Mouse (Mus musculus) cerebellum, postnatal 25 days (tissue): Measurements from ENCODE around the gene Aasdh.

ENCODE experiments used
- DNase-seq, 2 experiments: peaks; one replicate each; pipeline ENCODE4 v3.0.0; 2021; ENCODE audit warnings: mixed read lengths in 2 of 2

Aasdh gene

DNA sequence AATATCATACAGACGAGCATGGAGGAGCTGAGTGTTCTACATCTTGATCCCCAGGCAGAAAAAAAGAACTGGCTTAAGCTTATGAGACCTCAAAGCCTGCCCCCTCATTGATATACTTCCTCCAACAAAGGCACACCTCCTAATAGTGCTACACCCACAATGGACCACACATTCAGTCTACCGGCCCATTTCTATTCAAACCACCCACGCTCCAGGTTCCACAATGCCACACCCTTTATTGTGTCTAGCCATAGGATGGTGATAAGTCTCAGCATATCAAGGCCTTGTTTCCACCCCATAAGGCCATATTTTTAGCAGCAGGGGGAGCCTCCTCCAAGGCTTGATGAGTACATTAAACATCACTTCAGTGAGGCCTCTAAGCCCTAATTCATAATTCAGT lies 5.5 kb upstream of the Aasdh start:
- no peak for DNase-seq

DNA sequence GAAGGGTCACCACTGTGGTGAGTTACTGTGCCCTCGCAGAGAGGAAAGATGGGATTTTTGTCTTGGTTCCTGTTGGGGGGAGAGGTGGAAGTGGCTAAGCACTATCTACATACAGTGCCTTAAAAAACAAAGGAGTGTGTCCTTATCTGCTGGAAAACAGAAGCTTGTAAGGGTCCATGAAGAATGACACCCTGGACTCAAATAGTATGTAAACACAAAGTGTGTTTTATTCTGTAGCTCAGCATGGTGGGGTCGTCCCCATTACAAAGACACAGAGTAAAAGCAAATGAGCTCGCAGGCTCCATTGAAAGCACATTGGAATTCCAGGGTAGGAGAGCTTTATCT lies 813 bp upstream of the Aasdh start:
- no peak for DNase-seq

DNA sequence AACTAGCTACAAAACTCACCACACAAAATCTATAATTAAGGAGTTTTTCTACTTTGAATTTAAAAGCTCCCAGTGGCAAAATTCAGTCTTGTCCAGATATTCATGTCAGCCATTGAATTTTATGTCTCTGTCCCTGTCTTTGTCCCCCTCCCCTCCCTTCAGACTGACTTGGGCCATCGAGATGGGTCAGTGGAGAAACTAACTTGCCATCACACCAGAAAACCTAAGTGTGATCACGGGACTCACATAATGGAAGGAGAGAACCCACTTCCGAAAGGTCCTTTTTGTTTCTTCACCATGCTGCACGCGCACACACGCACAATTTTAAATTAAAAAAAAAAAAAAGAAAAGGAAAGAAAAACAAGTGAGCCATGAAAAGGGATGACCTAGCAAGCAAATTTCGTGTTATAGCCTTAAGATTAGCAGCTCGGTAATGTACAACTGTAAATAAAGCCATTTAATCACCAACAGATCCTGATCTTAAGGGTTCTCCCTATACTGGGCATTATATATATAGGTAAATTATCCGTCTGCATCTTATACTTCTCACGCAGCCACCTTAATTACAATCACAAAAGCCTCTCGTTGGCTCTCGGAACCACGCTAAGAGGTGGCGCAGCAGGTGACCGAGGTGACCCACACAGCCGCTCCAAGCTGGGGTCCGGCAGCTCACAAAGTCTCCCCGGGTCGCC lies 455 bp downstream of the Aasdh start:
- DNase-seq = peak; percentile 7 to 13

DNA sequence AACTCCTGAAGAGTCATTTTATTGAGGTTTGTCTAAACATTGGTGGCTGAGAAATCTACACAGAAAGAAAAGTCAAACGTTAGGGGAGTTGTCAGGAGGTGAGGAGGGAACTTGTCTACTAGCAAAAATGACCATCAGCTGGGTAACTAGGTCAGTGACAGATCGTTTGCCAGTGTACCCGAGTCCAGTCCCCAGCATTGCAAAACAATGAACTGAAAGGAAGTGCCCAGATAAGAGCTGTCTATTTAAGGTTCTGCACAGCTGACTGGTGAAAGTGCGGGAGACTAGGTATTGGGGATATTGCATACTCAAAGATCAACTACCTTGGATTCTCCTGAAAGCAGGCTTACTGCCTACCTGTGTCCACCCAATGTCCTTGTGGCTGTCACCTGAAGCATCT lies 3.2 kb downstream of the Aasdh start:
- no peak for DNase-seq

DNA sequence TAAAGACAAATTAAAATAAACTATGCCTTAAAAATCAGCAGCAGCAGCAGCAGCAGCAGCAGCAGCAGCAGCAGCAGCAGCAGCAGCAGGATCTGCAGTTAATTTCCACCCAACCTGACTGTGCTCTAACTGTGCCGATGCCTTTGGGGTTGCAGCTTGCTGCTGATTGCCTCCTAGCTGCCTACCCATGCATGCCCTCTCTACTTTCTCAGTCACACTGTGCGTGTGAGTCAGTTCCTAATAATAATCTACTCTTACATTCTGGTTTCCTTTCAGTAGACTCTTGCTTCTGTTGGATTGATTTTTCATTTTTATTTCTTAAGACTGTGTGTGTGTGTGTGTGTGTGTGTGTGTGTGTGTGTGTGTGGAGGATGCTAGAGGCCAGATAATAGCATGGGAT lies 12.2 kb downstream of the Aasdh start:
- no peak for DNase-seq

DNA sequence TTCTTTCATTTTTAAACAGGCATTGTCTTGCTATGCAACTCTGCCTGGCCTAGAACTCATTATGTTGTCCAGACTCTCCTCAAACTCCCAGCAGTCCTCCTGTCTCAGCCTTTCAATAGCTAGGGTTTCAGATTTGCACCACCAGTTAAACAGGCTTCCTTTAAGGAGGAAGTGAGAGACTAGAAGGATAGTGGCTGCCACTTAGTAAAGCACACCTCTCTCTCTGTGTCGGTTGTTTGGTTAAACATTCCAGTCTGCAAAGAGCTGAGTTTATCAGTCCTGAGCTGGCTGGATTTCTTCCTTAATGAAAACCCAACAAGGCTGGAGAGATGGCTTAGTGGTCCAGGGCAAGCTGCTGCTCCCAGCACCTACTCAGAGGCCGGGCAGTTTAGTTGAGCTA lies 12.7 kb downstream of the Aasdh start:
- no peak for DNase-seq

DNA sequence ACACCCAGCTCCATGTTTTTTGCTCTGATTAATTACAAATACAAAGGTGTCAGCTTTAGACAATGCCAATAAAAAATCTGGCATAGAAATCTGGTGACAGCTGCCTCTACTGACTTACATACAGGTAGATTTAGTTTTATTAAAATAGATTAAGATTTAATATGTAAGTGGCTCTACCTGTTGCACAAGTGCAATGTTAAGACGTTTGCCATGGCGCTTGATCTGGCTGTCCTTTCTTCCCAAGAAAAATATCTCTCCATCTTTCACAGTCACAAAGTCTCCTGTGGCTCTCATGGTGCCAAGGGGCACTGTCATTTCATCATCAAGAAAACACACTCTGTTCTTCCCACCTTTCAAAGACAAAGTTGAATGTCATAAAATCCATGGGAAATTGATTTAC lies 18.3 kb downstream of the Aasdh start:
- DNase-seq = no peak

DNA sequence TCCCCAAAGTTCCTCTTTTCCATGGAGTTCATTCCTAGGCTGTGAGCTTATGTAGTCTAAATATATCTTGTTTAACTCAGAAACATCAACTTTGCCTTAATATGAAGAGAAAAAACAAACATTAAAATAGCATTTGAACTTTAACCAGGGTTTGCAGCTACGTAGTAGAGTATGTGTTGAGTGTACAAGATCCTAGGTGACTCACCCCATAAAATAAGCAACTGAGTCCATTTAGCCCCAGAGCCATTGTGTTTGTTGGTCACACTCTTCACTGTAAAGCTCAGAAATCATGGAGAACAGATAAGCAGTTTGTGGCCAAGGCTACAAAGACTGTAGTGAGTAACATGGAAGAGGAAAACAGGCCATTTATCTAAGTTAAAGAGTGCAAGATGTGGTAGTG lies 21.2 kb downstream of the Aasdh start:
- no peak for DNase-seq

DNA sequence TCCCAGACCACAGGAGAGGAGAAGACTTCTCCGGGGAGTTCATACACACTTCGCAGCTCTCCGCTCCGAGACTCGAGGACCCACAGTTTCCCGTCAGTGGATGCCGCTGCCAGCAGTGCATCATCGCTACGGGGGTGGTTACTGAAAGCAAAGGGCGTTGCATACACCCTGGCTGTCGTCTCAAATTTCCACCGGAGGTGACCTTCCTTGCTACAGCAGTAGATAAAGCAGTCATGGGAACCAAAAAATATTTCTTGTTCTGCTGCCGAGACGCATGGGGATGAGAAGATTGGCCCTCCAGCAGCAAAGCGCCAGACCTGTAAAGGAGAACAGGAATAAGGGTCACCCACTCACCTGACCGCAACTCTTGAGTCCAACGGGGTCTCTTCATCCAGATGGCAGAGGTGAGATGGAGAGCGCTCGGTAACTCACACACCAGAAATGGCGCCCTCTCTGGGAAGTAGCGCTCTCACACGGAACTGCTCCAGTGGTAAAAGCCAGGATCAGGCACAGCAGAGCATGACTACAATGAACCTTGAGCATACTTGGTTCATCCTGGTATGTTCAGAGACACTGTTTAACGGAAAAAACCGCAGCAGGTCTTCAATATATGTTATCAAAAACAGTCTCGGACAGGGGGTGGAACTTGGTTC lies 29.1 kb downstream of the Aasdh start:
- no peak for DNase-seq

DNA sequence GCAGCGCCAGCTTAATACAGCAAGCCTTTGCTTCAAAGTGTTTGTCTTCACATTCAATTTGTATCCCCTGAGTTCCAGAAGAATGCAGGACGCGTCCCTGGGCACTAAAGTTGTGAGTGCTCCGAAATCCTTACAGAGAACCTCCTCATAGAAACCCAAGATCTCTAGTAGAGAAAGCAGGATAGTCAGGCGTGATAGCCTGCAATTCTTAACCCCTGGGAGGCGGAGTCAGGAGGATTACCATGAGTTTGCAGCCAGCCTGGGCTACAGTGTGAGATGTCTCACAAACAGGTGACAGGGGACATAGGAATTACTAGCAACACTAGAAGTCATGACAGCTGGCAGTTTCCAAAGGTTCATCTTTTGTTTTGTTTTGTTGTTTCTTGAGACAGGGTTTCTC lies 35.8 kb downstream of the Aasdh start:
- DNase-seq = no peak

DNA sequence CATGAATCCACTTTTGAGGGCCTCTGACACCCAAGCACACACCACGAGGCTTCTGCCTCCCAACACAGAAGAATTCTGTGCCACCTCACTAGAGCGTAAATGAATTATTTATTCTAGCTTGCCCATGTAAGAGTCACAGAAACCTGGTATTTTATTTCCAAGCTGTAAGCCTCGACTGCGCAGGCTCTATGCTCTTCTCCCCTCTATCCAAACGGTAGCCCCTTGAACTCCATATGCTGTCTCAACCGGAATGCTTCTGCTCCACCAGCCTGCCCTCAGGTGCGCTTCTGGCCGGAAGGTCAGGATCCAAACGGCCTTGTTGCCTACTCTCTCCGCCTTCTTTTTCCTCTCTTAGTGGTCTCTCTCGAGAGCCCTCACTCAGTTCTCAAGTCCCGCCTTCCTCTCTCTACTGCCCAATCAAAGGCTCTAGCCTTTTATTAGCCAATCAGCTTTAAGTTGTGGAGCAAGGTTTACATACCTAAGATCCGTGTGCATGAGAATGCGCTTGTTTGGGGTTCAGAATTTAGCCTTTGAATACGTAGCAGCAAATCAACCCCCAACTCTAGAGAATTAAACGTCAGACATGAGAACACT lies 36.5 kb downstream of the Aasdh start:
- DNase-seq = no peak

DNA sequence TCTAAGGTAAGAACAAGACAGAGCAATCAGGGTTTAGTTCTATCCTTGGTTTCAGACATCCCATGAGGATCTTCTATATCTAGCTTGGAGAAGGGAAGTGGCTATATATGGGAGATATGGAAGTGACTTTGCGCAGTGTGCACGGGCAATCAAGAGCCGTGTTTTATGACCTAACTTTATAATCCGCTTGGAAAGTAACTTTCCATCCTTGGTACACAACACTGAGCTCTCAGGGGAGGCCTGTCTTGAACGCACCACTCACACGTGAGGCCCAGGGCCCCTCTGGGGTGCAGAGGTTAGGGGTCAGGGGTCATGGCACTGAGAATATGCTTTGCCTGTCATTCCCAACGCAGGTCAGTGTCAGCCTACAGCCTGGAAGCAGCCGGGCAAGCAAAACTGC lies 38.5 kb downstream of the Aasdh start:
- DNase-seq = no peak

DNA sequence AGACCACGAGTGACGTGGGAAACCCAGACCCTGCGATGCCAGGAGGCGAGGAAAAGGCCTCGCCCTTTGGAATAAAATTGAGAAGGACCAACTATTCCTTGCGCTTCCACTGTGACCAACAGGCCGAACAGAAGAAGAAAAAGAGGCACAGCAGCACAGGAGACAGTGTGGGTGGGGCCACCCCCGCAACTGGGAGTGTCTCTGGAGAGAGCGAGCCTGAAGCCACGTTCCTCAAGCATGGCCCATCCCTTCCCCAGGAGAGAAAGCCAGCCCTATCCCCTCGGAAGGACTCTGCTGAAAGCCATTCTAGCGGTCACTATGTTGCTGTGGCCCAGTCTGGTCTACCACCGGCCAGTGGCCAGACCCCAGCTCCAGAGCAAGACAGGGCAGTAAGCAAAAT lies 46.9 kb downstream of the Aasdh start:
- DNase-seq = no peak

DNA sequence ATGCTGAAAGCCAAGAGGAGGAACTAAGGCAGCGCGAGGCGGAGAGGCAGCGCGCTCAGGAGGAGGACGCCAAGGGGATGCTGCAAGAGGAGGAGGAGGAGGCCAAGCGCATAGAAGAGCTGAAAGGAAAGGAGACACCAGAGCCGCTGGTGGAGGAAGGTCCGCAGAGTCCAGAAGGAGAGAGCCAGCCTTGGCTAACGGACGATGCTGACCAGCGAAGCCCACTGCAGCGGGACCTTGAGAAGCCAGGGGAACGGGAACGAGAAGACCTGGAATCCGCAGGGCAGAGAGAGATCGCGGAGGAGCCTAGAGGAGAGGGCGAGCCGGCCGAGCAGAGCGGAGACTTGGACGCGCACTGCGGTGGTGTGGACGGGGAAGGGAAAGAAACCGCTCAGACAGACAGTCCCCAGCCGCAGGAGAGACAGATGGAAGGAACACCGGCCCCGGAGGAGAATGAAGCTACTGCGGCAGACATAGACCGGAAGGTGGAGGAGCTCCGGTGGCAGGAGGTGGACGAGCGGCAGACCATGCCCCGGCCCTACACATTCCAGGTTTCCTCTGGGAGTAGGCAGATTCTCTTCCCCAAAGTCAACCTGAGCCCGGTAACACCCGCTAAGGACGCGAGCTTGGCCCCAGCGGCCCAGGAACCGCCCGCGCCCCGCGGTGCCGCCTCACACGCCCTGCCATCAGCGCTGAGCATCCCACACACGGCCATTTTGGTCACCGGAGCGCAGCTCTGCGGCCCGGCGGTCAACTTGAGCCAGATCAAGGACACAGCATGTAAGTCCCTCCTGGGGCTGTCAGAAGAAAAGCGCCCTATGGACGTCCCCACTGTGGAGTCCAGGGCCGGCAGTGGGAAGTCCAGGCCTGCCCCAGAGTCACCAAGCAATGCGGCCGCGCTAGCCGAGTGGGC lies 48.0 kb downstream of the Aasdh start:
- no peak for DNase-seq

DNA sequence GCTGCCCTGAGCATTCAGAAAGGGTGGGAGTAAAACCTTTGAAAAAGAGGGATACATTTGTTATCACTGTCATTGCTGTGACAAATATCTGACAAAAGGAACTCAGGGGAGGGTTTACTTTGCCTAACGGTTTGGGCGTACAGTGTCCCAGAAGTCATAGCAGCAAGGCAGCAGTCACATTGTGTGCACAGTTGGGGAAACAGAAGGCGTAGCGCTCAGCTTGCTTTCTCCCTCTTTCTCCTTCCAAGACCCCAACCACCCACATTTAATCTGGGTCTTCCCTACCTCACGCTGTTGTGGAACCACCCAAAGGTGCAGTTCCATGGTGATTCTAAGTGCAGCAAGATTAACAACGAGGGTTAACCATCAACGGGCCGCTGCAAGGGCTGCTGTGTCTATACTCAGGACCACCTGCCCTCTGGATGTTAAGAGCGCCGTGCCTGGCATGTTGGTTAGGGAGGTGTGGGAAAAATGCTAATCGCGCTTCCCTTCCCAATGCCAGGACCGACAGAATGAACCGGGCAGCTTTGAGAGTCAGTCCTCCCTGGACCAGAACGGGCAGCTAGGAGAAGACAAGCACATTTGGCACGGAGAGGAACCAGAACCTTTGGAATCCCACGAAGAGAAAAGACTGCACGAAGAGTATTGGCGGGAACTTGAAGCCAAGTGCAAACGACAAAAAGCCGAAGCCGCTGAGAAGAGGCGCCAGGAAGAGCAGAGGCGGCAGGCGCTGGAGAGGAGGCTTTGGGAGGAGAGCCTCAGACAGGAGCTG lies 49.3 kb downstream of the Aasdh start:
- DNase-seq = no peak

DNA sequence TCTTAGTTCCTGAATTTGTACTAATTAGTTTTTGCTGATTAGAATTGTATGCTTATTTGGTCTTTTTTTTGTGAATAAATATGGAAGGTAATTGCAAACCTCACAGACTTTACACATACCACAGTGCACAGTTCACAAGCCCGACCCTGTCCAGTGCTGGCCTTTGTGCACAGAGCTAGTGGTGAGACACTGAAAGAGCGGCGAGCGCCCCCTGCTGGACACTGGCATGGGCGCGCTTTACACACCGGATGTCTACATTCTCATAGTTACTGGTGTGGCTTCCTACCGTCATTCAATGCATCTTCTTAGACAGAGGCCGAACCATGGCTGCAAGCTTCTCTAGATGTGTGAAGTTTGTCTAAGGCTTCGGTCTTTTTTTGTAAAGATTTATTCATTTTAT lies 51.8 kb downstream of the Aasdh start:
- peak; percentile 68 to 84 for DNase-seq

DNA sequence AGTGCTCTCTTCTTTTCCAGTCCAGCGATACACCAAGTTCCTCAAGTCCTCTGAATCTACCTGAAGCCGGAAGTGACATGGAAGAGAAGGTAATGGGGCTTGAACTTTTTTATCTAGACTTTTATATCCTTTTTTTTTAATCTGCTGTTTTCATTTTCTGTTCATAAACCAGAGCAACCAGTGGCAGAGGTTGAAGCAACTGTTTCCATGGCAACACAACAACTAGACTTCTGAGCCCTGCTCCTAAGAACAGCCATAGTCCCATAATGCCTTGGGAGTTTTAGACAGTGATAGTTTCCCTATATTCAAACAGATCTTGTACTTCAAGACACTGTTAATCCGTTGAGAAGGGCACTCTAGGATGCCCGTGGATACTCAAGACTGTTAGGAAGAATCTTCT lies 54.0 kb downstream of the Aasdh start:
- no peak for DNase-seq

DNA sequence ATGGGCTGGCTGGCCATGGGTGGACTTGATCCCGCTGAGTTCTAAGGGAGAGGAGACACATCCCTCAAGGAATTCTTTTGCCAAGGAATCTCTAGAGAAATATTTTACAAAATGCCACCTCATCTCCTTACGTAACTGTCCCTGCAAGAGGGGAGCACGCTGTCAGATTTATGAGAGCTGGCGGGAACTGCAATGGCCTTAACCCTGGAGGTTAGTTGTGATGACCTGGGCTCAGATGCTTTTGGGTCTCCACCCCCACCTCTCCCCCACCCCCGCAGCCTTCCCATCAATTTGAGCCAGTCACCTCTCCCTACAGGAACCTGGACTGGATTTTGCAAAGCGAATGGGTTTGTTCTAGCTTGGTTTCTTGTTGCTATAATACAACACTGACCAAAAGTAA lies 58.2 kb downstream of the Aasdh start:
- no peak for DNase-seq

DNA sequence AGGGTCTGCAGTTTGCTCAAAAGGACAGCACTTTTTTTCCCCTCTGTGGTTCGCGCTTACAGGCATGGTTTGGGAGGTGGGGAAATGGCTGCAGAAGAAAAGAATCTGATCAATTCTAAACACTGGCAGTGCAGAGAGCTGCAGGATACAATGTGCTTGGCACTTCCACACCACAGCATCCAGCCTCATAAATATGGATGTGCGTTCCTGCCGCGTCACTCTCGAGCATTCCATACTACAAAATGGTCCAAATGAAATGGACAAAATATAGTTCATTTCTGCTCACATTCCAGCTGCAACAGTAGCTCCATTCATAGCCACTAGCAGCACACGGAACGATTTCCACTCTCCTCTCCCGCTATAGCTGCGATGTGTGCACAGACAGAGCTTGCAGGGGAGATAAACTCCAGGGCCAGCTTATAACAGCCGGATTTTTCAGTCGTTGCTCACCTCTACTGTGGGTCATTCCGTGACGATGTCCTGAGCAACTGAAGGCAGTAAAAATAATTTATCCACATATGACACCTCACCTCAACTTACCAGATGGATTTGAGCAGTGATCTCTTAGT lies 60.6 kb downstream of the Aasdh start:
- DNase-seq = no peak

DNA sequence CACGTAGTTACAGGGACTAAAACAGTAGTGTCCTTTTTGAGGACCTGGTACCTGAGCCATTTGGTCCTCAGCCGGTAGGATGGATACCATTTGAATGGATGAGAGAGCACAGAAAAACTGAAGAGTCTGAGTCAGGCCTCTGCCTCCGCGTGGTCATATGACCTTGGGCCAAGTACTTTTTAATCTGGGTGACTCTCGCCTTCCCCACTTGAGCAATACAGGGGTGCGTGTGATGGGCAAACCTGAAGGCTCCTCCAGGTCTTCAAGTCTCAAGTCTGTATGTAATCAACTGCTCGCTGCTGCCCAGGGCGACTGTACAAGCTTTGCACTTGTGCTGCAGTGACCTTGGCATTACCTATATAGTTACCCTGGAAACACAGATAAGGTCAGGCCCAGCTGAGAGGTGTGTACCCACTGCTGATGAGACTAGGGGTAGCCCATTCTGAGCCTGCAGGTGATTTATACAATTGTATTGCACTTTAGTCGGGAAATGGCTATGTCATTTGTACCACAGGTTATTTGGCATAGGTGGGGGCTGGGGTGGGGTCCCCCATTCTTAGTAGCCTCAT lies 61.4 kb downstream of the Aasdh start:
- DNase-seq = no peak

DNA sequence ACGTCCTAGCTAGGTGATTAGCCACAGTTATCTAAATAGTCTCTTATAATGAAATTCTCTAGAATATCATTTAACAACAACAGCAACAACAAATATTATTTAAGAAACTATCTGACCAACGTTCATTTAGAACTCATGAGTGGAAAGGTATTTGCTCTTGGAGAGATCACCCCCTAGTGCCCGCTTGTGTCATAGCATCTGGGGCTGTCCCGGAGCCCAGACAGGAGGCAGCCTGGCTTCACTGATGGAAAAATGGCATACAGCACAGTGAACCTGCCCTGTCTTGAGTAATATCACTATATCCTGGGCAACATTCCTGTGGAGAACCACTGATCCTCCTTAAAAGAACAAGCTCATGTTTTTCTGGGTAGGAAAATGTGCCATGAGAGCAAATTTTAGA lies 61.9 kb downstream of the Aasdh start:
- DNase-seq = peak; percentile 62 to 77

DNA sequence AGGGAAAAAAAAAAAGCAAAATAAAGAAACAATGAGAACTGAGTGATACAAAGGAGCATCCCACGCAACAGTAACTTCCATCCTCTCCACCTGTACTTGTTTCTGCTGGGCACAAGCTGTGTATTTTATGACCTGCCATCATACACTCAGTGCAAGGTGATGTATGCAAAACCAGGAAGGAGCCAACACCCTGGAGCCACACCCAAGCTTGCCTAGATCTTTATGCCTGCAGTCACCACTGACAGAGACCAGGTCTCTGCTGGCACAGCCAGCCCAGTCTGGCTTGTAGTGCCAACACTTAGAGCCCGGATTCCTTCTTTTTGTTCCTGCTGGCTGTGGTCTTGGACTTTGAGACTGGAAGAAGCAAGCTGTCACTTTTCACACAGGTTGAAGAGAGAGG lies 63.5 kb downstream of the Aasdh start:
- no peak for DNase-seq
